ENCODE assay signal across 24 mouse cellular contexts in genomic region chr5:118042599-118042998, GRCm38 (mm10). TPM values are rescaled to one million over a fixed set of nuclear protein-coding genes. Genes with fewer than 3 reads are reported as not detected.
A peak's percentile ranks its signal among the peaks of the same experiment; 100 is the strongest.
DNase-seq lines count a peak whose midpoint lies in the region; ATAC-seq and TF ChIP-seq lines count a peak whose summit lies in the region.
"Had no signal": no experiment of that assay in that cellular context is flagged by ENCODE, and none has a peak within 500 bp of the region (broad histone marks: within the 10 kb centered on the region; RNA-seq: fewer than 3 reads in every experiment).

No protein-coding gene starts in this region.

- no peaks in the 10 kb centered on the region for H3K27me3 ChIP-seq in hindbrain, postnatal 0 days (ENCODE audit: insufficient read depth, low read length)
- H3K27me3 ChIP-seq in hindbrain, embryonic 11.5 days (ENCODE audit: control insufficient read depth, insufficient read depth, low read length), result no peaks in the 10 kb centered on the region
- H3K27me3 ChIP-seq: embryonic facial prominence, embryonic 15.5 days; midbrain, embryonic 13.5 days had no signal

- no peak for TF ChIP-seq CTCF in hindbrain, postnatal 0 days (IDR thresholded peaks at IDR 0.05; ENCODE audit: low read depth)

- no peak overlapping the region for H3K4me3 ChIP-seq in hindbrain, postnatal 0 days (ENCODE audit: low read length)
- no peak overlapping the region for H3K4me3 ChIP-seq in hindbrain, embryonic 11.5 days (ENCODE audit: low read depth, low read length)
- H3K4me3 ChIP-seq: embryonic facial prominence, embryonic 15.5 days; limb, embryonic 12.5 days; midbrain, embryonic 13.5 days had no signal

- DNase-seq in hindbrain, postnatal 0 days (ENCODE audit: low spot score), result peak; percentile 77
- DNase-seq in hindbrain, embryonic 11.5 days (ENCODE audit: low spot score), result no peak
- DNase-seq in NIH3T3 (ENCODE audit: low read depth), result peak; percentile 30
- DNase-seq in cerebellum, adult 11 months, result peak; percentile 91
- DNase-seq in cerebellum, adult 9-11 months, result peak; percentile 96
- DNase-seq in kidney, postnatal 4 days, result no peak
- DNase-seq in thymus, postnatal 25 days, result no peak
- DNase-seq in heart, adult 18-20 months, result no peak
- DNase-seq: B cell, adult 2 months; liver, postnatal 0 days; lung, postnatal 14 days; thymus, adult 2 months had no signal

- 58% methylated on average over 6 of the region's 6 CpGs for WGBS in hindbrain, postnatal 0 days
- WGBS in hindbrain, embryonic 11.5 days, result 92% methylated on average over 6 of the region's 6 CpGs

- H3K27ac ChIP-seq in hindbrain, postnatal 0 days, result no peak overlapping the region
- no peak overlapping the region for H3K27ac ChIP-seq in hindbrain, embryonic 11.5 days (ENCODE audit: low read depth, low read length)
- H3K27ac ChIP-seq: embryonic facial prominence, embryonic 15.5 days; kidney, postnatal 0 days; limb, embryonic 12.5 days; midbrain, embryonic 13.5 days; stomach, postnatal 0 days had no signal

- H3K9ac ChIP-seq in hindbrain, postnatal 0 days (replicated peaks; ENCODE audit: low read length), result no peak overlapping the region
- no peak overlapping the region for H3K9ac ChIP-seq in hindbrain, embryonic 11.5 days (ENCODE audit: low read depth, low read length)
- H3K9ac ChIP-seq: embryonic facial prominence, embryonic 15.5 days; limb, embryonic 12.5 days; liver, postnatal 0 days; midbrain, embryonic 13.5 days had no signal

- no peak overlapping the region for H3K4me2 ChIP-seq in hindbrain, postnatal 0 days (ENCODE audit: low read depth, low read length)
- H3K4me2 ChIP-seq in hindbrain, embryonic 11.5 days (replicated peaks; ENCODE audit: low read depth, low read length), result no peak overlapping the region
- H3K4me2 ChIP-seq: embryonic facial prominence, embryonic 15.5 days; heart, embryonic 11.5 days; limb, embryonic 12.5 days; liver, embryonic 11.5 days; midbrain, embryonic 13.5 days had no signal

- peaks cover 13% of the 10 kb centered on the region; the same call in 1 of the 2 replicates for H3K4me1 ChIP-seq in hindbrain, postnatal 0 days (ENCODE audit: insufficient read depth, low read length)
- H3K4me1 ChIP-seq in hindbrain, embryonic 11.5 days (replicated peaks; ENCODE audit: control insufficient read depth, insufficient read depth, low read length), result no peaks in the 10 kb centered on the region

- H3K36me3 ChIP-seq in hindbrain, postnatal 0 days (ENCODE audit: insufficient read depth, low read length), result no peaks in the 10 kb centered on the region
- H3K36me3 ChIP-seq in hindbrain, embryonic 11.5 days (ENCODE audit: control insufficient read depth, insufficient read depth, low read length), result no peaks in the 10 kb centered on the region
- H3K36me3 ChIP-seq: embryonic facial prominence, embryonic 15.5 days; limb, embryonic 12.5 days; midbrain, embryonic 13.5 days had no signal

- peaks cover 2% of the 10 kb centered on the region; the same call in 1 of the 2 replicates for H3K9me3 ChIP-seq in hindbrain, postnatal 0 days (ENCODE audit: low read length)
- no peaks in the 10 kb centered on the region for H3K9me3 ChIP-seq in hindbrain, embryonic 11.5 days (ENCODE audit: control insufficient read depth, low read length)
- H3K9me3 ChIP-seq: embryonic facial prominence, embryonic 15.5 days; limb, embryonic 12.5 days; midbrain, embryonic 13.5 days had no signal

- ATAC-seq in hindbrain, postnatal 0 days, result no peak
- no peak for ATAC-seq in hindbrain, embryonic 11.5 days (ENCODE audit: low FRiP score)
- ATAC-seq: forebrain, embryonic 14.5 days; hindbrain, embryonic 16.5 days; intestine, embryonic 16.5 days; liver, postnatal 0 days; midbrain, embryonic 13.5 days had no signal

RNA-seq across cellular contexts. Expression of gene Tesc, which starts 15.1 kb away (rescaled TPM):
- 1.4 and 3.8 TPM in 2 replicates for total RNA-seq in hindbrain, postnatal 0 days (2014; rRNA removed)
- 6.9 and 7.5 TPM in 2 replicates for polyA plus RNA-seq in hindbrain, postnatal 0 days (2015; fragmentation: Nextera tagmentation; extraction: Ambion mirVana)
- 0.63 and 1.4 TPM in 2 replicates for polyA plus RNA-seq in hindbrain, embryonic 11.5 days (2014; fragmentation: Nextera tagmentation; extraction: Ambion mirVana)
- total RNA-seq in heart, adult 18-20 months (2021), result 100 to 1,000 TPM; 183 to 211 TPM
- total RNA-seq: hematopoietic stem cell, adult 5-6 weeks; MEL had no signal

Comparison
In these comparisons a context has a peak if more than half of its experiments do, and no peak if none do; other contexts are left out.
1. DNase-seq: peak in hindbrain, postnatal 0 days (single experiment), NIH3T3 (single experiment), cerebellum, adult 11 months (single experiment) and cerebellum, adult 9-11 months (single experiment); none in hindbrain, embryonic 11.5 days (single experiment), kidney, postnatal 4 days (0 of 2), thymus, postnatal 25 days (single experiment) and heart, adult 18-20 months (0 of 2).
2. RNA of gene Tesc, which starts 15.1 kb away (total RNA-seq): 183 to 211 TPM in heart, adult 18-20 months; 1.4 to 3.8 TPM in hindbrain, postnatal 0 days; every median in the first group is over 10 times any median in the second.